Mouse (Mus musculus) left cerebral cortex, adult 18-20 months (tissue): Measurements from ENCODE around the gene Eif4g1. TPM values are rescaled to one million over a fixed set of nuclear protein-coding genes. Genes with fewer than 3 reads are reported as not detected.

ENCODE experiments used
- DNase-seq, 2 experiments: peaks; one replicate each; pipeline ENCODE4 v3.0.0; 2021 to 2022; ENCODE audit warnings: low spot score in 2 of 2, mixed read lengths in 1 of 2
- total RNA-seq, 2 experiments: library from RNA; stranded (reverse); gene quantifications; 2 replicates each; pipeline ENCODE4 v1.2.3; 2021

Gene Eif4g1
- total RNA-seq, 2 experiments from 2014 or later = 262 to 265 TPM

GRCm38 (mm10) chr16:20671886-20672285 lies 3.8 kb downstream of the Eif4g1 start:
- no peak for DNase-seq

GRCm38 (mm10) chr16:20672500-20672902 lies 4.4 kb downstream of the Eif4g1 start:
- peak; percentile 95 to 98 for DNase-seq

DNA sequence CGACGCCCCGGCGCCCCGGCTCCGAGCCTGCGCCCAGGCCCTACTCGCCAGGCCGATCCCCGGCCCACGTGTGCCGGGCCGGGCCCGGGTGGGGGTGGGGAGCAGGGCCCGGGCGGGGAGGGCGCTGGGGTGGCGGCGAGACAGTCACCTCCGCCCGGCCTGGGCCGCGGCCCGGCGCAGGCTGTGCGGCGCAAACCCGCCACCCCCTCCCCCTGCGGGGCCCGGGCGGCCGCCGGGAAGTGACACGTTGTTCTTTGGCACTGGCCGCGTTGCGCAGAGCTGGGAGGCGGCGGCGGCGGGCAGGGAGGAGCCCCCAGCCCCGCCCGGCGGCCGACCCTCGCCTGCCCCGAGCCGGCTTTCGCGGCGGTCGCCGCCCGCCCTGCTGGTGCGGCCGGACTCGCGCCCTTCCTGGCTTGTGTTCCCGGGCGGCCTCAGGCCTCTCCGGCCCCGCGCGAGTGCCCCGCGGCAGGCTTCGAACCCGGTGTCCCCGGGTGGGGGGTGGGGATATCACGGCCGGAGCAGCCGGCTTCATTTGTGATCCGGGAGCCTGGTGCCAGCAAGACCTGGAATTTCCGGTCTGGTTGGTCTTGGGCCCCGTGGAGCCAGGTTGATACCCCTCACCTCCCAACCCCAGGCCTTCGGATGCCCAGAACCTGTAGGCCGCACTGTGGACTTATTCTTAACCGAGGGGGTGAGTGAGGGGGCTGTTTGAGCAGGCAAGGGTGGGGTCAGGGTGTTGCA lies 5.0 kb downstream of the Eif4g1 start:
- DNase-seq = peak in 1 of 2 experiments; percentile 34

DNA sequence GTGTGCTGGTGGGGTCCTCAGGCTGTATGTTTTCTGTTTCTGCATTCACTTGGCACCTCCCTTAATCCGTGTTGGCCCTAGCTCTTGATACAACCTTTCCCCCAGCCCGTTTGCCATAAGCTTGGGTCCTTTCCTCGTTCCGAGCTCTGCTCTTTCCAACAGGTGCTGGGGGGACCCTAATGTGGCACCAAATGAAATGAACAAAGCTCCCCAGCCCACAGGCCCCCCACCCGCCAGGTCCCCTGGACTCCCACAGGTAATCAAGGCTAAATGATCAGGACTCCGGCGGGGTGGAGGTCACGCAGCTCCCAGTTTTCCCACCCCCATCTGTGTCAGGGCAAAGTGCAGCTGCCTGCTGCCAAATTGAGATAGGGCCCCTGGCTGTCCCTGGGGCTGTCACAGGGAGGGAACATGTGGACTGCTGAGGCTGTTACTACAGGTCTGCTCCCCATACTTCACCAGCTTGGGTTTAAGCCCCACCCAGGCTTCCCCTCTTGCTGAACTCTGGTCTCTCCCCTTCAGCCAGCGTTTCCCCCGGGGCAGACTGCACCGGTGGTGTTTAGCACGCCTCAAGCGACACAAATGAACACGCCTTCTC lies 5.7 kb downstream of the Eif4g1 start:
- DNase-seq = no peak

DNA sequence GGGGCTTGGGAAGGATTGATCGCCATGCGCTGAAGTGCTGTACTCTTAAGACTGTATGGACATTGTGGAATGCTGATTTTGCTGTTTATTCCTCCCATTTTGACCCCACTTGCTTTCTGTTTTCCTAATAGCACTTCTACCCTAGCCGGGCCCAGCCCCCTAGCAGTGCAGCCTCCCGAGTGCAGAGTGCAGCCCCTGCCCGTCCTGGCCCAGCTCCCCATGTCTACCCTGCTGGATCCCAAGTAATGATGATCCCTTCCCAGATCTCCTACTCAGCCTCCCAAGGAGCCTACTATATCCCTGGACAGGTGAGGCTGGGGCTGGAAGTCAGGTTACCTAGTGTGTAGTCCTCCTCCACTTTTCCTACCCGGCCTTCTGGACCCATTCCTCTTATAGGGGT lies 7.1 kb downstream of the Eif4g1 start:
- no peak for DNase-seq

DNA sequence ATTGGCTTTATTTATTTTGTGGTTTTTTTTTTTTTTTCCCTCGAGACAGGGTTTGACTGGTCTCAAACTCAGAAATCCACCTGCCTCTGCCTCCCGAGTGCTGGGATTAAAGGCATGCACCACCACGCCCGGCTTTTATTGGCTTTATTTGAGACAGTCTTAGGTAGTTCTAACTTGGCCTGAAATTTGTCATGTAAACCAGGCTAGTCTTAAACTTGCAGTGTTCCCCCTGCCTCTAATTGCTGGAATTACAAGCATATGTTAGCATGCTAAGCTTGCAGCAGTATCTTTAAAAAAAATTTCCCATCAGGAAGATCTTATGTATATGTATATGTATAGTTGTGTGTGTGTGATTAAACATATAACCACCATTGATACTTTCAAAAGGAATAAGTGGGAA lies 8.6 kb downstream of the Eif4g1 start:
- DNase-seq = no peak

DNA sequence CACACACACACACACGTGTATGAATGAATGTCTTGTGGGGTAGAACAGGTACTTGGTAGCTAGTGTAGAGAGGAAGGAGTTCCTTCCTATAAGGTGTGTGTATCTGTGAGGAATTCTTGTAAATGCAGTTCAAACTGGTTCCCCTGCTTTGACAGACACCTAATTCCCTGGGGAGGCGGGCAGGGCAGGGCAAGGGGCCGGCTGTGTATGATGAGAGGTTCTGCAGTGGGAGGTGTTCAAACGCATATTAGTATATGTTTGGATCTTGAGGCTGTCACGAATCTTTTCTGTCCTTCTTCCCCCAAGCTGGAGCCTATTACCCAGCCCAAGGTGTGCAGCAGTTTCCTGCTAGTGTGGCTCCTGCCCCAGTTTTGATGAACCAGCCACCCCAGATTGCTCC lies 9.3 kb downstream of the Eif4g1 start:
- no peak for DNase-seq

- DNase-seq = peak; percentile 74 to 86
Observed at GRCm38 (mm10) chr16:20677974-20678675, 10.0 kb downstream of the Eif4g1 start.

- DNase-seq = no peak
Observed at GRCm38 (mm10) chr16:20690774-20691173, 22.7 kb downstream of the Eif4g1 start.

DNA sequence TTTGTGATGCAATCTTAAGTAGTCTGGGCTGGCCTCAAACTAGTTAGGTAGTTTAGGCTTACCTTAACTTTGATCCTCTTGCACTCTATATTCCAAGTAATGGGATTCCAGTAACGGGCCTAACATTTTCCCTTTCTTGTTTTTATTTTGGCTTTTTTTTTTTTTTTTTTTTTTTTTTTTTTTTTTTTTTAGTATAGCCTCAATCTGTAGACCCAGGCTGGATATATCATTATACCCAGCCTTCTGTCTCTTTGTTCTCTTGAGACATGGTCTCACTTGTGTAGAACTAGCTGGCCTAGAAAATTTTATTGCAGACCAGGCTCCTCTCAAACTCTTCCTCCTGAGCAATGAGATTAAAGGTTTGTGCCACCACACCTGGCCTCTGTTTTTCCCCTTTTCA lies 23.5 kb downstream of the Eif4g1 start:
- no peak for DNase-seq

- peak in 1 of 2 experiments; percentile 17 for DNase-seq
Observed at GRCm38 (mm10) chr16:20692241-20692965, 24.3 kb downstream of the Eif4g1 start.

- peak; percentile 95 for DNase-seq
Observed at GRCm38 (mm10) chr16:20693111-20693701, 25.1 kb downstream of the Eif4g1 start, which contains the start of gene Fam131a. Gene Fam131a (plus strand): TSS chr16:20693241.

- DNase-seq = peak; percentile 71 to 76
Observed at GRCm38 (mm10) chr16:20694781-20695180, 26.7 kb downstream of the Eif4g1 start.

- peak; percentile 98 for DNase-seq
Observed at GRCm38 (mm10) chr16:20695622-20696323, 27.7 kb downstream of the Eif4g1 start.

- DNase-seq = no peak
Observed at GRCm38 (mm10) chr16:20699266-20699665, 31.2 kb downstream of the Eif4g1 start.

- DNase-seq = no peak
Observed at GRCm38 (mm10) chr16:20700036-20700435, 31.9 kb downstream of the Eif4g1 start.

DNA sequence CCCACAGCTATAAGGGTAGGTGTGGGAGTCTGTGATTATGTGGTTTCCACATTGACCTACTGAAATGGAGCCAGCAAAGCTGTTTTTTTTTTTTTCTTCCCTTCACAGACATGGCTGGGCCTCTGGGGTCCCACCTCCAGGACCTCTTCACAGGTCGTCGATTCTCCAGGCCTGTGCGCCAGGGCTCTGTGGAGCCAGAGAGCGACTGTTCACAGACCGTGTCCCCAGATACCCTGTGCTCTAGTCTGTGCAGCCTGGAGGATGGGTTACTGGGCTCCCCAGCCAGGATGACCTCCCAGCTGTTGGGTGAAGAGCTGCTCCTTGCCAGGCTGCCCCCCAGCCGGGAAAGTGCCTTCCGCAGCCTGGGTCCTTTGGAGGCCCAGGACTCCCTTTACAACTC lies 33.2 kb downstream of the Eif4g1 start:
- DNase-seq = no peak

- DNase-seq = no peak
Observed at GRCm38 (mm10) chr16:20701729-20702521, 33.8 kb downstream of the Eif4g1 start.

GRCm38 (mm10) chr16:20702522-20702893 lies 34.4 kb downstream of the Eif4g1 start:
- peak; percentile 67 to 68 for DNase-seq

DNA sequence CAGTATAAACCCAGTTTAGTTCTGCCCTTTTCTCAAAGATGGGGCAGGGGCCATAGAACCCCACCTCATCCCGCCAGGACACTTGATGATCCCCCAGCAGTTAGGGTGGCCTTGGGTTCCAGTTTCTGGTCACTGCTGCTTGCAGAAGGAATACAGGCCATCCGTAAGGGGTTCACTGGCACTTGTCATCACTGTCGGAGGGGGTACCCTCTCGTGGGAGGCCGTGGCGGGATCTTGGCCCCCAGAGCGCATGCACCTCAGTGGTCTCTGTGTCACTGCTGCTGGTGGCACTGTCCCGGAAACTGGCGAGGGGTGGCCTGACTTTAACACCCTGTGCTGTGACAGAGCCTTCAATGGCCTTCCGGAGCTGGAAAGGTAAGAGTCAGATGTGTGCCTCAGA lies 35.0 kb downstream of the Eif4g1 start:
- DNase-seq = peak in 1 of 2 experiments; percentile 18
